Mouse (Mus musculus): Measurements from ENCODE around the gene Aldh8a1.

Aldh8a1 gene

DNA sequence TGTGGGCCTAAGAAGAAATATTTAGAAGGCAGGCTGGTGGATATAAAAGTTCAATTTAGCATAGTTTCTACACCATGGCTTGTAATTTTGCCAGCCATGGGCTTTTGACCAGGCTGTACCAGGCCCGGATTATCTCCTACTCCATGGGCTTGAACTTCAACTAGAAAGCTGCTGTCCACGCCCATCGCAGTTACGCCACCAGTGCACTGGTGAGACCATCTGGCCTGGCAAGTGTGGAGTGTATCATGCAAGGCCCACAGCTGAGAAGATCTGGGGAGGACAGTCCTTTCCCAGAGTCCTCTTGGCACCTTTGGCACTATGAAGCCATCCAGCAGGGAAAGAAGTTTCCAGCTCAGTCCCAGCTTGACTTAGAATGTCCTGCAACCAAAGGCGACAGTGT, 39.1 kb downstream of the Aldh8a1 start:
- no peak for DNase-seq (ENCODE audit: low read depth, low spot score)

DNA sequence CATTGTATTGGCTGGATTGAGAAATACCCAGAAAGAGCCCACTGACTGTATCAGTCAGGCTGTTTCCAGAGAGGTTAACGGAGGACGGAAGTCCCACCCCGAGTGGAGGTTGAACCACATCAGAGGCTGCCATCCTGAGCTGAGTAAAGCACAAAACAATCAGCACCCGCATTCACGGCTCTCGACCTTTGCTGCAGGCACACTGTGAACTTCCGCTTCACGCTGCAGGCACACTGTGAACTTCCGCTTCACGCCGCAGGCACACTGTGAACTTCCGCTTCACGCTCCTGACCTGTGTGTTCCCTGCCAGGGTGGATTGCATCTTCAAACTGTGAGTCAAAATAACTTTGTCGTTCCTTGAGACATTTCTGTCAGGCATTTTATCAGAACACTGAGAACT, 42.1 kb downstream of the Aldh8a1 start:
- no peak for DNase-seq (ENCODE audit: low read depth, low spot score)

DNA sequence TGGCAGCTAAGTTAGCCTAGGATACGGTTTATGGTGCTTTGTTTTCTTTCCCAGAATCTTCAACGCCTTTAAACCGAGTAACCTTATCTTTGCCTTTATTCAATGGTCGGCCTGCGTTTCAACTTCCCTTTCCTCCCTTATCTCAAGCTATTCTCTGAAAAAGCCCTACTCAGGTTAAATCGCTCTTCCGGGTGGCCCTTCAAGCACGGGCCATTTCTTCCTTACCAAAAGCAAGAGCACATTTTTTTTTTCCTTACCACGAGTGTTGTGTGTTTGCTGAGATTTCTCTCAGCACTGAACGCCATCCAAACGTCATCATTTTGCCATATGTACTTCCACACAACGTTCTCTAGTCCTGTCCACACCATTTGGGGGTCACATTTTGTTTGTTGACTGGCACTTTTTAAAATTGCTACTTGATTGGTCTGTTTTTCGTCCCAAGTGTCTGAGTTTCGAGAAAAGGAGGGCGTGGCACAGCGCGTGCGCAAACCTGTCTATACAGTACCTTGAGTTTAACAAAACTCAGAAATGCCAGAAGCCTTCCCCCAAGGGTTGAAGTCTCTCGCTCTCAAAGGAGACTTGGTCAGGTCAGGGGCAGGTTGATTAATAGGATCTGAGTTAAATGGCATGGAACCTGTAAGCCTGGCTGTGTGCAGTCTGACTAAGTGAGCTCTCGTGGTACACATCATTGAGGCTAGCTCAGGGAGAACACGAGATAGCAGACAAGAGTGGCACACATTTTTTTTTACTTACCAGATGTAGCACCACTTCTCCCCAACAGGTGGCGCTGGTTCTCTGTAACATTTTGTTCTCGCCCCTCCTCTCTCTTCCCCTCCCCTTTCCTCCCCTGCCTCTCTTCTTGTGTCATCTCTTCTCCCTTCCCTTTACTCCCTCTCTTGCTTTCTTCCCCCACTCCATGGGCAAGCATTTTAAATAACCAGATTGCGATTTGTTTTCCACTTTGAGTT, 43.6 kb downstream of the Aldh8a1 start:
- no peak for DNase-seq (ENCODE audit: low read depth, low spot score)

GRCm38 (mm10) chr10:21426515-21426914, 49.4 kb downstream of the Aldh8a1 start:
- no peak for DNase-seq (ENCODE audit: low read depth, low spot score)

GRCm38 (mm10) chr10:21427996-21428395, 50.9 kb downstream of the Aldh8a1 start:
- no peak for DNase-seq (ENCODE audit: low read depth, low spot score)

- DNase-seq (ENCODE audit: low read depth, low spot score), result no peak
Observed at GRCm38 (mm10) chr10:21439268-21439667, 62.2 kb downstream of the Aldh8a1 start.

DNA sequence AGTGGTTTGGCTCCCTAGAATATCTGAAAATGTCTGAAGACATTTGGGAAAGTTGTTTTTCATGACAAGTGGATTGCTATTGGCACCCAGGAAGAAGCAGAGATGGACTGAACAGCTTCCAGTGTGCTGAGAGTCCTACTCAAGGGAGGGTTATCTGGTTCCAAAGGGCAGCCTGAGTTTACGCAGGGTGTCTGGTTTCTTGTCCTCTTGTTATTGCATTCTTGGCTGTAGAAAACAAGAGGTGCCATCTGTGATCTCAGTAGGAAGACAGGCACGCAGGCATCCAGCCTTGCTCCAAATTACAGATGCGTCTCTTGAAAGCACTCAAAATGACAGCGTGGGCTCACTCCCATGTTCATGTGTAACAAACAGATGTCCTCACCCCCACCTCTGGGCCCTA, 63.9 kb downstream of the Aldh8a1 start:
- no peak for DNase-seq (ENCODE audit: low read depth, low spot score)

DNA sequence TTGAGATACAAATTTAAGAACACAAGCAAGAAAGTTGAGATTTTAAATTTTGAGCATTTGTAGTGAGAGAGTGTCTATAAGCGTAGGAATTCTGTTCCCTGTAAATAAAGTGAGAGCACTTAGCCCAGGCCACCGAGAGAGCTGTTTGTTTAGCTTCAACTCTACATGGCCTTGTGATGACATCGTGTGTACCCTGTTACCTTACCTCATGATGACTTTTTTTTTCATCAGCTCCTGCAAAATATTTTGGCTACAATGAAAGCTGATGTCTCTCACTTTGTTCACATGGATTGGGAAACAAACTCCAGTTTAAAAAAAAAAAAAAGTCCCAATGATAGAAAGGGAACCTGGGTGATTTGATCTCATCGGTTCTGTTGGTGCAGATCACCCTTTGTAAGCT, 64.6 kb downstream of the Aldh8a1 start:
- no peak for DNase-seq (ENCODE audit: low read depth, low spot score)

GRCm38 (mm10) chr10:21443646-21444324, 66.7 kb downstream of the Aldh8a1 start:
- no peak for DNase-seq (ENCODE audit: low read depth, low spot score)

DNA sequence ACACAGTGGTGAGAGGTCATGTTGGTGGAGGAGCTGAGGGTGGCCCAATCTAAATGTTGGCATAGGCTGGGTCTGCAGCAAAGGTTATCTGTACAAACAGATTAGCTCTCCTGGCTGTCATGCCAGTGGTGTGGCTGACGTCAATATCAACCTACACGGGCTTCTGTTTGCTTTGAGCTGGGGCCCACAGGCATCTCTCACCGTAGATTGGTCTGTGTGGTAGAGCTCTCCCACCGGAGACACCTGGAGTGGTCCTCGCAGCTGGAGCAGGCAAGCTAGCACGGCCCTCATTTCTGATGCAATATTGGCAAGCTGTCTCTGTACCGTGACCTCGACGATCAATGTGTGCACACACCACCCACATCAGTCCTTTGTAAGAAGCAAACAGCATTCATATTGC, 67.3 kb downstream of the Aldh8a1 start:
- no peak for DNase-seq (ENCODE audit: low read depth, low spot score)
